ENCODE assay signal across 14 mouse cellular contexts in the genomic region with DNA sequence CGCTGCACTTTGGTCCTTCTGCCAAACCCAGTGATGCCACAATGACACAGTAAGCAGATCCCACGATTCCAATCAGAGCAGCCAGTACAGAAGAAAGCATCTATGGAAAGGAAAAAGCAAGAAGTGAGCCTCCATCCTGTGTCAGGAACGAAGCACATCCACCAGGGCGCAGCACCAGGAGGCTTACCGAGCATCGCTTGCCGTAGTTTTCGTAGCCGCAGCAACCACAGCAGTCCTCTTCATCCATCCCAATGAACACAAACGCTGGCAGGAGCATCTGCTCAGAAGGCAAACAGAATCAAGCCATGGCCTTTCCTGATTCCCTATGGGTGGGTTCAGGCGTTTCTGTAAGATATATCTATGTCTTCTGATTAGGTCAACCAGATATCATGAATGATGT. TPM values are rescaled to one million over a fixed set of nuclear protein-coding genes. Genes with fewer than 3 reads are reported as not detected.
DNase-seq lines count a peak whose midpoint lies in the region; ATAC-seq and TF ChIP-seq lines count a peak whose summit lies in the region.
"Had no signal": no experiment of that assay in that cellular context is flagged by ENCODE, and none has a peak within 500 bp of the region (broad histone marks: within the 10 kb centered on the region; RNA-seq: fewer than 3 reads in every experiment).

No protein-coding gene starts in this region.

- no peak for TF ChIP-seq POLR2A in embryonic fibroblast, embryonic 13.5 days (IDR thresholded peaks at IDR 0.05; ENCODE audit: low read depth, low read length)

- no peak overlapping the region for H3K27ac ChIP-seq in lung, embryonic 14.5 days (ENCODE audit: low read depth)
- peak overlapping the region; percentile 34; the same call in 1 of the 2 replicates for H3K27ac ChIP-seq in embryonic fibroblast, embryonic 13.5 days (ENCODE audit: insufficient read depth, low read length)
- H3K27ac ChIP-seq in forebrain, embryonic 16.5 days (ENCODE audit: low read length): no peak overlapping the region
- H3K27ac ChIP-seq: forebrain, embryonic 13.5 days had no signal

- no peaks in the 10 kb centered on the region for H3K27me3 ChIP-seq in lung, embryonic 14.5 days (ENCODE audit: insufficient read depth, low read length)
- H3K27me3 ChIP-seq in forebrain, embryonic 16.5 days (replicated peaks; ENCODE audit: control insufficient read depth, insufficient read depth, low read length): no peaks in the 10 kb centered on the region
- H3K27me3 ChIP-seq: forebrain, embryonic 13.5 days; limb, embryonic 12.5 days had no signal

- peak; percentile 7 for DNase-seq in gastrocnemius, postnatal 14 days
- no peak for DNase-seq in gastrocnemius, adult 18-20 months (ENCODE audit: low spot score)
- DNase-seq in lung, embryonic 14.5 days: no peak
- DNase-seq in lung, postnatal 36 days: no peak
- peak; percentile 27 for DNase-seq in kidney, postnatal 14 days
- DNase-seq in MN1 (ENCODE audit: low spot score): no peak
- DNase-seq: adrenal gland, postnatal 10 days; cerebellum, adult 9-10 months; right cerebral cortex, postnatal 14 days; thymus, postnatal 14 days had no signal

- no peak for TF ChIP-seq CTCF in lung, embryonic 14.5 days (IDR thresholded peaks at IDR 0.05; ENCODE audit: low read depth)
- TF ChIP-seq CTCF in embryonic fibroblast, embryonic 13.5 days (IDR thresholded peaks at IDR 0.05; ENCODE audit: borderline replicate concordance, insufficient read depth, low read length): peak; percentile 73; the same call in 1 of the 2 replicates

- 69% methylated on average over 11 of the region's 11 CpGs for WGBS in lung, embryonic 14.5 days
- WGBS in forebrain, embryonic 16.5 days: 76% methylated on average over 11 of the region's 11 CpGs

- H3K36me3 ChIP-seq in lung, embryonic 14.5 days (ENCODE audit: insufficient read depth): no peaks in the 10 kb centered on the region
- H3K36me3 ChIP-seq in forebrain, embryonic 16.5 days (ENCODE audit: control insufficient read depth, insufficient read depth): no peaks in the 10 kb centered on the region
- H3K36me3 ChIP-seq: limb, embryonic 12.5 days had no signal

- no peak overlapping the region for H3K4me3 ChIP-seq in lung, embryonic 14.5 days (ENCODE audit: low read depth, low read length)
- H3K4me3 ChIP-seq in embryonic fibroblast, embryonic 13.5 days (ENCODE audit: insufficient read depth, low read length): peak overlapping the region; percentile 58
- H3K4me3 ChIP-seq in forebrain, embryonic 16.5 days (replicated peaks; ENCODE audit: low read length): no peak overlapping the region
- H3K4me3 ChIP-seq: forebrain, embryonic 13.5 days; limb, embryonic 12.5 days had no signal

- no peak overlapping the region for H3K9ac ChIP-seq in lung, embryonic 14.5 days
- H3K9ac ChIP-seq in forebrain, embryonic 16.5 days (replicated peaks; ENCODE audit: low read depth, low read length): no peak overlapping the region
- H3K9ac ChIP-seq: forebrain, embryonic 13.5 days; limb, embryonic 12.5 days had no signal

- no peak; the same call in 1 of the 2 replicates for ATAC-seq in lung, embryonic 14.5 days (ENCODE audit: insufficient read depth)
- no peak for ATAC-seq in forebrain, embryonic 16.5 days
- ATAC-seq: forebrain, embryonic 13.5 days had no signal

- H3K4me2 ChIP-seq in lung, embryonic 14.5 days: peak overlapping the region; percentile 31; the same call in 1 of the 2 replicates
- no peak overlapping the region for H3K4me2 ChIP-seq in forebrain, embryonic 16.5 days (ENCODE audit: low read length)
- H3K4me2 ChIP-seq: forebrain, embryonic 13.5 days; limb, embryonic 12.5 days had no signal

- H3K4me1 ChIP-seq in lung, embryonic 14.5 days (ENCODE audit: insufficient read depth): peaks cover 12% of the 10 kb centered on the region; the same call in 1 of the 2 replicates
- H3K4me1 ChIP-seq in embryonic fibroblast, embryonic 13.5 days (ENCODE audit: control insufficient read depth, insufficient read depth, low read length): peaks cover 24% of the 10 kb centered on the region
- peaks cover 6% of the 10 kb centered on the region for H3K4me1 ChIP-seq in forebrain, embryonic 16.5 days (replicated peaks; ENCODE audit: control insufficient read depth, insufficient read depth, low read length)
- H3K4me1 ChIP-seq: forebrain, embryonic 13.5 days had no signal

- no peaks in the 10 kb centered on the region for H3K9me3 ChIP-seq in lung, embryonic 14.5 days (ENCODE audit: low read depth, low read length)
- H3K9me3 ChIP-seq in forebrain, embryonic 16.5 days (ENCODE audit: control insufficient read depth, low read length): no peaks in the 10 kb centered on the region
- H3K9me3 ChIP-seq: forebrain, embryonic 13.5 days; limb, embryonic 12.5 days had no signal

- intact Hi-C loops in gastrocnemius, postnatal 14 days (cut with DNase I; ENCODE audit: low total_unique reads): no loop called here

RNA-seq across cellular contexts. Expression of a gene that starts 9.0 kb away (rescaled TPM):
- total RNA-seq in gastrocnemius, postnatal 14 days (2021): 10 to 100 TPM; 33.6 to 35.3 TPM
- 10 to 100 TPM; 10.0 to 24.2 TPM for total RNA-seq in gastrocnemius, adult 18-20 months (2021)
- 53.8 and 60.9 TPM in 2 replicates for polyA plus RNA-seq in lung, embryonic 14.5 days (2014; fragmentation: Nextera tagmentation; extraction: Ambion mirVana)
- polyA plus RNA-seq in embryonic fibroblast, embryonic 13.5 days (2011; ENCODE audit: insufficient read length, low read depth, missing spikeins): 123 and 314 TPM in 2 replicates
- 17.6 and 20.2 TPM in 2 replicates for polyA plus RNA-seq in forebrain, embryonic 16.5 days (2015; fragmentation: Nextera tagmentation; extraction: Ambion mirVana)

Comparison
In these comparisons a context has a peak if more than half of its experiments do, and no peak if none do; other contexts are left out.
1. DNase-seq: peak in gastrocnemius, postnatal 14 days (single experiment) and kidney, postnatal 14 days (single experiment); none in gastrocnemius, adult 18-20 months (single experiment), lung, embryonic 14.5 days (single experiment), lung, postnatal 36 days (single experiment) and MN1 (single experiment).